Mouse (Mus musculus) spleen, postnatal 10 days (tissue): ENCODE measurements around the gene Tsen15.
"Not testable (repeated sequence)": the region's sequence is repeated elsewhere in the genome, so short reads cannot be mapped to it uniquely, and the experiment has no call there.

Experiments
- DNase-seq, 2 experiments: peaks; one replicate each; pipeline ENCODE4 v3.0.0; 2021 to 2022; ENCODE audit warnings: low spot score in 2 of 2

Gene Tsen15

GRCm38 (mm10) chr1:152385693-152386092, 795 bp downstream of the Tsen15 start:
- not testable (repeated sequence) for DNase-seq

GRCm38 (mm10) chr1:152384589-152384988, 1.9 kb downstream of the Tsen15 start:
- DNase-seq, result no peak

GRCm38 (mm10) chr1:152378311-152378710, 8.2 kb downstream of the Tsen15 start:
- DNase-seq, result no peak

GRCm38 (mm10) chr1:152369139-152369538, 17.3 kb downstream of the Tsen15 start:
- DNase-seq, result peak in 1 of 2 experiments; percentile 42

- DNase-seq, result no peak
These were observed 18.0 kb downstream of the Tsen15 start for GRCm38 (mm10) chr1:152368311-152369088.

GRCm38 (mm10) chr1:152356721-152357120, 29.8 kb downstream of the Tsen15 start:
- DNase-seq, result no peak

GRCm38 (mm10) chr1:152347946-152348345, 38.5 kb downstream of the Tsen15 start:
- no peak for DNase-seq

GRCm38 (mm10) chr1:152324024-152324423, 62.5 kb downstream of the Tsen15 start:
- no peak for DNase-seq
